Mouse (Mus musculus) B cell, adult 67 days (primary cell): Measurements from ENCODE around the gene Timm29. TPM values are rescaled to one million over a fixed set of nuclear protein-coding genes. Genes with fewer than 3 reads are reported as not detected.

Experiments used
- total RNA-seq, 2 experiments: library from RNA; stranded (reverse); gene quantifications; 4 replicates each; pipeline ENCODE4 v1.2.4; 2023

The Timm29 gene
- 10 to 100 TPM; 37.3 to 37.9 TPM for total RNA-seq

GRCm38 (mm10) chr9:21592703-21593121 lies at the start of gene Timm29, which contains the start of gene Yipf2:
Gene Timm29, plus strand, starts transcription at chr9:21592722.
Gene Yipf2, minus strand, starts transcription at chr9:21592828.

GRCm38 (mm10) chr9:21546789-21547074 lies 45.8 kb upstream of the Timm29 start, which contains the start of gene Carm1:
Gene Carm1, plus strand, starts transcription at chr9:21546894.

GRCm38 (mm10) chr9:21615617-21616231 lies 23.2 kb downstream of the Timm29 start, which contains the start of gene Smarca4:
Gene Smarca4, plus strand, starts transcription at chr9:21616169.

Other genes starting within 250 kb of the Timm29 start
- gene Ilf3, start 224.9 kb upstream of the Timm29 start, total RNA-seq, result 100 to 1,000 TPM; 135 to 155 TPM
- 10 to 100 TPM; 74.8 TPM for gene Qtrt1, start 180.9 kb upstream of the Timm29 start, total RNA-seq
- gene Dnm2, start 167.8 kb upstream of the Timm29 start, total RNA-seq, result 100 to 1,000 TPM; 224 to 230 TPM
- gene Tmed1, start 82.5 kb upstream of the Timm29 start, total RNA-seq, result 10 to 100 TPM; 11.4 to 11.5 TPM
- 100 to 1,000 TPM; 134 to 143 TPM for gene AB124611, start 66.5 kb upstream of the Timm29 start, total RNA-seq
- gene Carm1, start 45.8 kb upstream of the Timm29 start, total RNA-seq, result 10 to 100 TPM; 66.2 to 67.1 TPM
- 10 to 100 TPM; 16.0 to 19.4 TPM for gene Yipf2, start 106 bp downstream of the Timm29 start, total RNA-seq
- 10 to 100 TPM; 98.7 to 99.6 TPM for gene Smarca4, start 23.4 kb downstream of the Timm29 start, total RNA-seq
- 10 to 100 TPM; 16.8 to 17.6 TPM for gene Ldlr, start 130.8 kb downstream of the Timm29 start, total RNA-seq
- 1 to 10 TPM; 2.0 TPM for gene Spc24, start 167.6 kb downstream of the Timm29 start, total RNA-seq
- gene Kank2, start 206.0 kb downstream of the Timm29 start, total RNA-seq, result under 1 TPM in 1 of 2 experiments, not detected in 1; 0.12 TPM
- gene Angptl8, start 242.8 kb downstream of the Timm29 start, total RNA-seq, result not detected